23 mouse cellular contexts compared by ENCODE assay signal in genomic region chr11:86117078-86117869, GRCm38 (mm10).
DNase-seq lines count a peak whose midpoint lies in the region; ATAC-seq lines count a peak whose summit lies in the region.
"Had no signal": no experiment of that assay in that cellular context is flagged by ENCODE, and none has a peak within 500 bp of the region (broad histone marks: within the 10 kb centered on the region; RNA-seq: fewer than 3 reads in every experiment).

No protein-coding gene starts in this region.

- H3K4me3 ChIP-seq in hindbrain, embryonic 14.5 days (replicated peaks; ENCODE audit: low read length) = no peak overlapping the region
- H3K4me3 ChIP-seq: heart, embryonic 10.5 days; intestine, embryonic 15.5 days; layer of hippocampus, adult 2 months; liver, embryonic 15.5 days; midbrain, embryonic 12.5 days; neural tube, embryonic 15.5 days had no signal

- H3K36me3 ChIP-seq in hindbrain, embryonic 14.5 days (replicated peaks; ENCODE audit: control insufficient read depth, insufficient read depth) = no peaks in the 10 kb centered on the region
- H3K36me3 ChIP-seq: heart, embryonic 10.5 days; intestine, embryonic 15.5 days; liver, embryonic 15.5 days; midbrain, embryonic 12.5 days; neural tube, embryonic 15.5 days had no signal

- no peaks in the 10 kb centered on the region for H3K4me1 ChIP-seq in hindbrain, embryonic 14.5 days (replicated peaks; ENCODE audit: control insufficient read depth, insufficient read depth, low read length)
- H3K4me1 ChIP-seq: heart, embryonic 10.5 days; intestine, embryonic 15.5 days; midbrain, embryonic 12.5 days; neural tube, embryonic 15.5 days had no signal

- no peak overlapping the region for H3K27ac ChIP-seq in hindbrain, embryonic 14.5 days
- H3K27ac ChIP-seq: heart, embryonic 10.5 days; intestine, embryonic 15.5 days; layer of hippocampus, adult 2 months; liver, embryonic 15.5 days; macrophage; midbrain, embryonic 12.5 days; neural tube, embryonic 15.5 days had no signal

- no peaks in the 10 kb centered on the region for H3K9me3 ChIP-seq in hindbrain, embryonic 14.5 days (ENCODE audit: control insufficient read depth, low read length)
- H3K9me3 ChIP-seq: heart, embryonic 10.5 days; intestine, embryonic 15.5 days; liver, embryonic 15.5 days; midbrain, embryonic 12.5 days; neural tube, embryonic 15.5 days had no signal

- H3K9ac ChIP-seq in hindbrain, embryonic 14.5 days = no peak overlapping the region
- H3K9ac ChIP-seq: intestine, embryonic 15.5 days; liver, embryonic 15.5 days; midbrain, embryonic 12.5 days; neural tube, embryonic 15.5 days had no signal

- H3K27me3 ChIP-seq in hindbrain, embryonic 14.5 days (ENCODE audit: control insufficient read depth, insufficient read depth, low read length) = no peaks in the 10 kb centered on the region
- H3K27me3 ChIP-seq: intestine, embryonic 15.5 days; liver, embryonic 15.5 days; midbrain, embryonic 12.5 days; neural tube, embryonic 15.5 days had no signal

- DNase-seq in 416B (ENCODE audit: low read depth) = peak; percentile 17
- DNase-seq in B cell, adult 2 months = peak; percentile 22 to 26
- peak; percentile 24 for DNase-seq in c-Kit-positive CD71-positive TER-119-positive erythroid progenitor cells, embryonic 14.5 days (ENCODE audit: low spot score)
- DNase-seq in hindbrain, embryonic 14.5 days (ENCODE audit: low spot score) = no peak
- no peak for DNase-seq in gastrocnemius, adult 18-20 months (ENCODE audit: low spot score)
- no peak for DNase-seq in cerebellum, adult 8-10 months
- DNase-seq: adrenal gland, adult 2 months; cerebellum, adult 18-20 months; cerebellum, postnatal 25 days; embryo, embryonic 11 days; kidney, adult 8-10 months; kidney, postnatal 25 days had no signal

- 90% methylated on average over 7 of the region's 7 CpGs for WGBS in hindbrain, embryonic 14.5 days

- no peak overlapping the region for H3K4me2 ChIP-seq in hindbrain, embryonic 14.5 days (replicated peaks)
- H3K4me2 ChIP-seq: intestine, embryonic 15.5 days; liver, embryonic 15.5 days; midbrain, embryonic 12.5 days; neural tube, embryonic 15.5 days had no signal

- ATAC-seq in megakaryocyte-erythroid progenitor cell, adult 5-6 weeks (replicated peaks; ENCODE audit: low FRiP score, low TSS enrichment, poor library complexity, severe bottlenecking) = peak; percentile 65; the same call in 1 of the 2 replicates
- no peak for ATAC-seq in hindbrain, embryonic 14.5 days (ENCODE audit: low FRiP score)
- ATAC-seq: forebrain, embryonic 16.5 days; hindbrain, embryonic 16.5 days; intestine, embryonic 15.5 days; lung, postnatal 0 days had no signal

Comparison
In these comparisons a context has a peak if more than half of its experiments do, and no peak if none do; other contexts are left out.
1. DNase-seq: peak in 416B (single experiment), B cell, adult 2 months (2 of 2) and c-Kit-positive CD71-positive TER-119-positive erythroid progenitor cells, embryonic 14.5 days (single experiment); none in hindbrain, embryonic 14.5 days (single experiment), gastrocnemius, adult 18-20 months (single experiment) and cerebellum, adult 8-10 months (single experiment).